Mouse (Mus musculus) retina, adult 2 months (tissue): ENCODE measurements around the gene Gm49358.
A peak's percentile ranks its signal among the peaks of the same experiment; 100 is the strongest.

ENCODE experiments used
- DNase-seq: peaks from one replicate; pipeline ENCODE4 v3.0.0-alpha.2; 2012; ENCODE audit warnings: low read depth, low spot score

The Gm49358 gene

DNA sequence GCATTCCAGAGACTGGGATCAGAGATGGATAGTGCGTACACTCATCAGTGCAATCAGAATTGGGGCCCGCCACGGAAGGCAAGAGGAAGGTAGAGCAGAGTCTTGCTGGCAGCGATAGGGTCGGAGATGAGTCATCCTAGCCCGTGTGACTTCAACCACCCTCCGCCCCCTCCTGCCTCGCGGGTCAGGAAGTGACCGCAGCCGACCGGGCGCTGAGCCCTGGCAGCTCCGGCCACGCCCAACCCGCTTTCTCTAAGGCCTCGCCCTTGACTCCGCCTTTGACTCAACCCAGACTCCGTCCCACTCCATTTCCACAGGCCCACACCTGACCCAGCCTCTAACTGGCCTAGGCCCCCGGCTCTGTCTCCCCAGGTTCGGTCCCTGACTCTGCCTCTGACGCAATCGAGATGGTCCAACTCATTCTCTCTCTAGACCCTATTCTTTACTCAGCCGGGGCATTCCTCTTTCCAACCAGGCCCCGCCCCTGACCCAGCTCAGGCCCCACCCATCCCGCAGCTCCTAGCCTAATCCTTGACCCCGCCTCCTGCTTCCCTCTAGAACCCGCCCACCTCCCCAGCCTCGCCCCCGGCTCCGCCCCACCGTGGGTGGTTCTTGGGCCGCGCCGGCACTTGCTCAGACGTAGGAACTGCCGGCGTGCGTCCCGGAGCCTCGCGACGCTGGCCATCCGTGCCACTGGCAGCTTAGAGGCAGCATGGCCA is 14.8 kb downstream of the Gm49358 start, which contains the start of gene Nt5dc3:
TSS of gene Nt5dc3 (plus strand) at position 608 of the 719 bp plus-strand sequence.
- peak; percentile 89 for DNase-seq

GRCm38 (mm10) chr10:86779117-86779755 is 15.5 kb downstream of the Gm49358 start:
- no peak for DNase-seq

DNA sequence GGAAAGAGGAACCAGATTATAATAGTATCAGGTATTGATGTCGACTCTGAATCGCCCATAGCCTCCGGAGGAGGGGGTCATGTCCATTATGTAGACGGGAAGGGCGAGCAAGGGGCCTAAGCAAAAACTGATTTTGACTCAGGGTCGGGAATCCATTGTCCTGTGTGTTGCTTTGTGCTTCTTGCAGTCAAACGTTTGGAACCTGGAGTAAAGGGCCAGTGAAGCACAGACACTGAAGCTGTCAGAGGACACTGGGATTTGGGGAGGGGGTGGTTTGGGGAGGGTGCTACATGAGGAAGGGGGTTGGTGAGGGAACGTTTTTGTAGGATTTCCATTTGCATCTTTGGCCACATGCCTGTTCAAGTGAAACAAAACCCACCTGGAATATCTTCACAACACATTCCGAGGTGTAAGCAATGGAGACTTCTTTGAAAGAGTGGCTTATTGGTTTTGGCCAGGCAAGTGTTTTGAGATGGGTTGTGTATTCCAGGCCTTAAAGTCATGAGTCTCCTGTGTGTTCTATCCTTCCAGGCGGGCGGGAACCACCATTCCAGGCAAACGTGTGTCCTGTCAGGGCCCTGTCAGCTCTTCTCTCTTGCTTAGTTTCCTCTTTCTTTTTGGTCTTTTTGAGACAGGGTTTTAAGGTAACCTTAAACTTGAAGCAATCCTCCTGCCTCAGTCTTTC is 16.2 kb downstream of the Gm49358 start:
- DNase-seq, result no peak

GRCm38 (mm10) chr10:86781641-86782040 is 17.9 kb downstream of the Gm49358 start:
- no peak for DNase-seq

- no peak for DNase-seq
Observed at GRCm38 (mm10) chr10:86782656-86783055, 18.9 kb downstream of the Gm49358 start.

DNA sequence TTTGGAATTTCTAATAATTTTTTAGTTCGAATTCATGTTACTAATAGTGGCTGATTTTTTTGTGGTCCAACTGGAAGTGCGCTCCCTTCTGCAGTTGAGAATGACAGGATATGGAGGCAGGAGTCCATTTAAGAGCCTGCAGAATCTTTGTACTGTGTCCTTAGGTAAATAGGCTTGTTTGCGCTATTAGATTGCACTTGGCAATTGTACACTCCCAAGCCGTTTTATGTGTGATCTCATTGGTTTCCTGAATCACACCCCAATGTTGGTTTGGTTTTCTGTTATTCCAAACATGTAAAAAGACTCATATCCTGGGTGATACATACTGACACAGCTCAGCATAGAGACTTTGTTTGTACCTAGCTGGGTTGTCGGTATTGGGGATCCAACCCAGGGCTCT is 19.8 kb downstream of the Gm49358 start:
- no peak for DNase-seq

GRCm38 (mm10) chr10:86784126-86784675 is 20.4 kb downstream of the Gm49358 start:
- DNase-seq, result no peak

DNA sequence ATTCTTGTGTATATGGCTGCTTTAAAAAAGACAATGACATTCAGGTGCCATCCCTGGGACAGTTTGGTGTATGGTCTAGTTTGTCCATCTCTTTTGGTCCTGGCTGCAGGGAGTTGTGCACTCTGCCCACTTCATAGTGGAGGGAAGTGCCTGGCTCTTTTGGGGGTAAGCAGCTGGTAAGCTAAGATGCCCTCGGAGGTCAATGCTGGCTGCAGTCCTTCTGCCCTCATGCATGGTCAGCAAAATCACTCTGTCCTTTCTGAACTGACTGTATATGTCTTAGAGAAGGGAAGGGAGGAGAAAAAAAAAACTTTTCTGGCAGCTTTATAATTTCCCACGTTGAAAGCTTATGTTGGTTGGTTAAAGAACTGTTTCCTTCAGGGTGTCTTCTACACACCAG is 21.6 kb downstream of the Gm49358 start:
- DNase-seq, result no peak

- no peak for DNase-seq
Observed at GRCm38 (mm10) chr10:86786083-86786482, 22.3 kb downstream of the Gm49358 start.

DNA sequence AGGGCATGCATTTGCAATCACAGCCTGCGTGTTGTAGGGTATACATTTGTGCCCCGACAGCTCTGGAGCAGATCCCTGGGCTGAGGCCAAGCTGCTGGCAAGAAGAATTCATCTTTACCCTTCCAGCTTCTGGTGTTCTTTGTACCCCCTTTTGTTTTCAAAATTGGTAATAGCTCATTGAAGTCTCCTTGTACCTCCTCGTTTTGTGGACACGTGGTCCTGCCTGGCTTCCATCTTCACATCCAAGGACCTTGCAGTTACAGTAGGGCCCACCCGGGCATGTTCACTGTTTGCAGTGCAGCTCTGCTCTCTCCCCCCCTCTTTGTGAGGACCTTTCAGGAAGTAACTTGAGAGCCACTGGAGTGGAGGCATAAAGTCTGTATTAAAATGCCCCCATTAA is 24.4 kb downstream of the Gm49358 start:
- DNase-seq, result no peak

- DNase-seq, result no peak
Observed at GRCm38 (mm10) chr10:86789146-86789672, 25.4 kb downstream of the Gm49358 start.

- no peak for DNase-seq
Observed at GRCm38 (mm10) chr10:86791507-86792184, 27.9 kb downstream of the Gm49358 start.

DNA sequence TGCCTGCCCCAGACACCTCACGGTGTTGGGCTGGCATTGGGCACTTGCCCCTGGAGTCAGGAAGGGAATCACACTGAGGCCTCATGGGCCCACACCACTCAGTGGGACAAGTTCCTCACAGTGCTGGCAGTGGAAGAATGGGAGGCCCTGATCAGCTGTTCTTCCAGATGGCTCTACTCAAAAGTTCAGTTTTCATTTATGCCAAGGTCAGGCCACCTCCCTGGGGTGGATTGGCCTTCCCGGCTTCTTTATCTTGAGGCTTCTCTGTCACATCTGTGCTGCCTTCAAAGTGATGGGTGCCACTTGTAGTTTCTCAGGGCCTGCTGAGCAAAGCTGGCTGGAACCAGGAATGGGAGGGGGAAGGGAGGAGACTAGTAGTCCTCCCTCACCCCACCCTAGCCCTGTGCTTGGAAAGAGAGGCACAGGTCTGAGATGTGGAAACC is 29.8 kb downstream of the Gm49358 start:
- no peak for DNase-seq

- DNase-seq, result no peak
Observed at GRCm38 (mm10) chr10:86794196-86794595, 30.4 kb downstream of the Gm49358 start.

- DNase-seq, result no peak
Observed at GRCm38 (mm10) chr10:86794794-86795535, 31.2 kb downstream of the Gm49358 start.

DNA sequence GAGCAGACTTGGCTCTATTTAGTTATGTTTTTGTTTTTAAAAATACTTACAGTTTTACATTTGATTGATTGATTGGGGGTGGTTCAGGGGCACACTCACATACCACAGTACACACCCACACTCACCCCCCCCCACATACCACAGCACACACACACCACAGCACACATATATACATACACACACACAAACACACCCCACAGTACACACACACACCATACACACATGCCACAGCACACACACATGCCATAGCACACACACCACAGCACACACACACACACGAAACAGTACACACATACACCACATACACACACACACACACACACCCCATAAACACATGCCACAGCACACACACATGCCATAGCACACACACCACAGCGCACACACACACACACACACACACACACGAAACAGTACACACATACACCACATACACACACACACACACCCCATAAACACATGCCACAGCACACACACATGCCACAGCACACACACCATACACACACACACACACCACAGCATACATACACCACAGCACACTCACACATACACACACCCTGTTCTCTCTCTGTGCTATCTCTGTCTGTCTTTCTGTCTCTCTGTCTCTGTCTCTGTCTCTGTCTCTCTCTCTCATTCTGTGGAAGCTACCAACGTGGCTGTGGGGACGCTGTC is 32.4 kb downstream of the Gm49358 start:
- DNase-seq, result no peak

DNA sequence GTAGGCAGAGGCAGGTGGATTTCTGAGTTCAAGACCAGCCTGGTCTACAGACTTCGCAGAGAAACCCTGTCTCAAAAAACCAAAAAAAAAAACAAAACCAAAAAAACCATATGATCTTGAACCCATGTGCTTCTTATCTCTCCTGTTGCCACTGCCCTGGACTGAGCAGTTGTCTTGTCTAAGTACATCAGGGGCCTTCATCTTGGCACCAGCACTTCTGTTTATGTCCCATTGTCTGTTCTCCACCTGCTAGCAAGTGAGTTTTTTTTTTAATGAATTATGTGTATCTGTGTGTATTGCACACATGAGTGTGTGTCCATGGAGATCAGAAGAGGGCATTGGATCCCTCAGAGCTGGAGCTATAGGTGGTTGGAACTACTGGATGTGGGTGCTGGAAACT is 43.6 kb downstream of the Gm49358 start:
- no peak for DNase-seq

- no peak for DNase-seq
Observed at GRCm38 (mm10) chr10:86808013-86808758, 44.4 kb downstream of the Gm49358 start.

DNA sequence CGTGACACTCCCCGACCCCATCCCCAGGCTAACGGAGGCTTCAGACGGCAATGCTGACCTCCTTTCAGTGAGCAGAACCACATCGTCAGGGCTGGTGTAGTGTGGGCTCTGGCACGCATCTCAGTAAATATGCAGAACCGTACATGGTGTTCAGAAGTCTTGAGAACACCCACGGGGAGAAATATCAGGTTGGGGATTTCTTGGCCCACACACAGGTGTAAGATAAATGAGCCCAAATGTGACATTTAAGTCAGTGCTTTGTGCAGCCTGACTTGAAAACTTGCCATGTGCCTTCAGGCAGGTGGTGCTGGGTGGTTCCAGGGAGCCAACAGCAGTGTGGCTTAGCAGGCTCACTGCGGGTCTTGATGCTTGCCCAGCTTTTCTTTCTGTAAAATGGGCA is 46.2 kb downstream of the Gm49358 start:
- no peak for DNase-seq

- DNase-seq, result no peak
Observed at GRCm38 (mm10) chr10:86810612-86811011, 46.8 kb downstream of the Gm49358 start.
